Mouse (Mus musculus): Measurements from ENCODE around the gene Sorcs3.

GRCm38 (mm10) chr19:48371787-48372186 is 166.0 kb downstream of the Sorcs3 start:
- TF ChIP-seq POLR2A (IDR thresholded peaks at IDR 0.05; ENCODE audit: insufficient read length, low read depth) (no peak), USF1 (IDR thresholded peaks at IDR 0.05; ENCODE audit: low read depth) (no peak), REST (IDR thresholded peaks at IDR 0.05; ENCODE audit: insufficient read depth, insufficient read length) (no peak)
